Mouse (Mus musculus): ENCODE data around the gene Gm43552. TPM values are rescaled to one million over a fixed set of nuclear protein-coding genes. Genes with fewer than 3 reads are reported as not detected.
A peak's percentile ranks its signal among the peaks of the same experiment; 100 is the strongest.
"Not testable (repeated sequence)": the region's sequence is repeated elsewhere in the genome, so short reads cannot be mapped to it uniquely, and the experiment has no call there.

The Gm43552 gene
- not detected in 3 replicates for total RNA-seq (2017)

- peak; percentile 89 for ATAC-seq (replicated peaks; ENCODE audit: insufficient number of reproducible peaks, low FRiP score, low TSS enrichment, poor library complexity, severe bottlenecking)
Measured at GRCm38 (mm10) chr5:65492716-65493531, at the start of gene Gm43552. Gene Gm43552 (minus strand): TSS chr5:65492833.

GRCm38 (mm10) chr5:65541889-65542288 lies 49.3 kb upstream of the Gm43552 start:
- ATAC-seq (replicated peaks; ENCODE audit: insufficient number of reproducible peaks, low FRiP score, low TSS enrichment, poor library complexity, severe bottlenecking) = no peak

- ATAC-seq (replicated peaks; ENCODE audit: insufficient number of reproducible peaks, low FRiP score, low TSS enrichment, poor library complexity, severe bottlenecking) = no peak
Measured at GRCm38 (mm10) chr5:65539786-65540185, 47.2 kb upstream of the Gm43552 start.

- ATAC-seq (replicated peaks; ENCODE audit: insufficient number of reproducible peaks, low FRiP score, low TSS enrichment, poor library complexity, severe bottlenecking) = no peak
Measured at GRCm38 (mm10) chr5:65538829-65539228, 46.2 kb upstream of the Gm43552 start.

GRCm38 (mm10) chr5:65538121-65538520 lies 45.5 kb upstream of the Gm43552 start:
- ATAC-seq (replicated peaks; ENCODE audit: insufficient number of reproducible peaks, low FRiP score, low TSS enrichment, poor library complexity, severe bottlenecking) = no peak

- ATAC-seq (replicated peaks; ENCODE audit: insufficient number of reproducible peaks, low FRiP score, low TSS enrichment, poor library complexity, severe bottlenecking) = peak; percentile 41
Measured at GRCm38 (mm10) chr5:65537420-65538071, 44.9 kb upstream of the Gm43552 start.

GRCm38 (mm10) chr5:65536751-65537419 lies 44.3 kb upstream of the Gm43552 start, which contains the start of the genes Smim14 and Ube2k:
Gene Smim14 (minus strand): TSS chr5:65537184.
Gene Ube2k (plus strand): TSS chr5:65537233.
- peak; percentile 79 for ATAC-seq (replicated peaks; ENCODE audit: insufficient number of reproducible peaks, low FRiP score, low TSS enrichment, poor library complexity, severe bottlenecking)

GRCm38 (mm10) chr5:65536068-65536465 lies 43.4 kb upstream of the Gm43552 start:
- not testable (repeated sequence) for ATAC-seq (replicated peaks; ENCODE audit: insufficient number of reproducible peaks, low FRiP score, low TSS enrichment, poor library complexity, severe bottlenecking)

GRCm38 (mm10) chr5:65535457-65536067 lies 42.9 kb upstream of the Gm43552 start:
- ATAC-seq (replicated peaks; ENCODE audit: insufficient number of reproducible peaks, low FRiP score, low TSS enrichment, poor library complexity, severe bottlenecking) = 0 out of 2 replicates have a peak, but pooled peaks have one; percentile 44

- ATAC-seq (replicated peaks; ENCODE audit: insufficient number of reproducible peaks, low FRiP score, low TSS enrichment, poor library complexity, severe bottlenecking) = no peak
Measured at GRCm38 (mm10) chr5:65534496-65534895, 41.9 kb upstream of the Gm43552 start.

- ATAC-seq (replicated peaks; ENCODE audit: insufficient number of reproducible peaks, low FRiP score, low TSS enrichment, poor library complexity, severe bottlenecking) = no peak
Measured at GRCm38 (mm10) chr5:65531283-65531682, 38.6 kb upstream of the Gm43552 start.

- ATAC-seq (replicated peaks; ENCODE audit: insufficient number of reproducible peaks, low FRiP score, low TSS enrichment, poor library complexity, severe bottlenecking) = no peak
Measured at GRCm38 (mm10) chr5:65525674-65526443, 33.2 kb upstream of the Gm43552 start.

GRCm38 (mm10) chr5:65524831-65525230 lies 32.2 kb upstream of the Gm43552 start:
- no peak for ATAC-seq (replicated peaks; ENCODE audit: insufficient number of reproducible peaks, low FRiP score, low TSS enrichment, poor library complexity, severe bottlenecking)

GRCm38 (mm10) chr5:65521803-65522202 lies 29.2 kb upstream of the Gm43552 start:
- ATAC-seq (replicated peaks; ENCODE audit: insufficient number of reproducible peaks, low FRiP score, low TSS enrichment, poor library complexity, severe bottlenecking) = no peak

GRCm38 (mm10) chr5:65514635-65515278 lies 22.1 kb upstream of the Gm43552 start:
- peak; percentile 92 for ATAC-seq (replicated peaks; ENCODE audit: insufficient number of reproducible peaks, low FRiP score, low TSS enrichment, poor library complexity, severe bottlenecking)

- ATAC-seq (replicated peaks; ENCODE audit: insufficient number of reproducible peaks, low FRiP score, low TSS enrichment, poor library complexity, severe bottlenecking) = no peak
Measured at GRCm38 (mm10) chr5:65513506-65513905, 20.9 kb upstream of the Gm43552 start.

GRCm38 (mm10) chr5:65508395-65508794 lies 15.8 kb upstream of the Gm43552 start:
- peak; percentile 53; the same call in 1 of the 2 replicates for ATAC-seq (replicated peaks; ENCODE audit: insufficient number of reproducible peaks, low FRiP score, low TSS enrichment, poor library complexity, severe bottlenecking)

GRCm38 (mm10) chr5:65505786-65506185 lies 13.2 kb upstream of the Gm43552 start:
- no peak for ATAC-seq (replicated peaks; ENCODE audit: insufficient number of reproducible peaks, low FRiP score, low TSS enrichment, poor library complexity, severe bottlenecking)

Data from monocyte, adult 5-6 weeks (primary cell).